Mouse (Mus musculus) cerebellum, adult 2 months (tissue): ENCODE measurements around the gene Zfp334.

Experiments used
- CTCF ChIP-seq: fragments of 200-500 bp; IDR thresholded peaks from 2 replicates; pipeline ENCODE4 v1.5.1; 2011; ENCODE audit warnings: low read depth, mild to moderate bottlenecking, control low read depth, low read length, moderate library complexity, borderline replicate concordance; ENCODE audit not compliant: insufficient read depth
- POLR2A ChIP-seq: fragments of 200-500 bp; IDR thresholded peaks from 2 replicates; pipeline ENCODE4 v1.6.1; 2011; ENCODE audit warnings: low read length, control low read depth, borderline replicate concordance; ENCODE audit not compliant: insufficient read depth

- TF ChIP-seq CTCF (no peak), POLR2A (no peak)
Measured at GRCm38 (mm10) chr2:165428694-165429093, 40.6 kb upstream of the Zfp334 start.
